Mouse (Mus musculus): ENCODE measurements around the gene Cdh1.
"Not testable (repeated sequence)": the region's sequence is repeated elsewhere in the genome, so short reads cannot be mapped to it uniquely, and the experiment has no call there.

Cdh1 gene

DNA sequence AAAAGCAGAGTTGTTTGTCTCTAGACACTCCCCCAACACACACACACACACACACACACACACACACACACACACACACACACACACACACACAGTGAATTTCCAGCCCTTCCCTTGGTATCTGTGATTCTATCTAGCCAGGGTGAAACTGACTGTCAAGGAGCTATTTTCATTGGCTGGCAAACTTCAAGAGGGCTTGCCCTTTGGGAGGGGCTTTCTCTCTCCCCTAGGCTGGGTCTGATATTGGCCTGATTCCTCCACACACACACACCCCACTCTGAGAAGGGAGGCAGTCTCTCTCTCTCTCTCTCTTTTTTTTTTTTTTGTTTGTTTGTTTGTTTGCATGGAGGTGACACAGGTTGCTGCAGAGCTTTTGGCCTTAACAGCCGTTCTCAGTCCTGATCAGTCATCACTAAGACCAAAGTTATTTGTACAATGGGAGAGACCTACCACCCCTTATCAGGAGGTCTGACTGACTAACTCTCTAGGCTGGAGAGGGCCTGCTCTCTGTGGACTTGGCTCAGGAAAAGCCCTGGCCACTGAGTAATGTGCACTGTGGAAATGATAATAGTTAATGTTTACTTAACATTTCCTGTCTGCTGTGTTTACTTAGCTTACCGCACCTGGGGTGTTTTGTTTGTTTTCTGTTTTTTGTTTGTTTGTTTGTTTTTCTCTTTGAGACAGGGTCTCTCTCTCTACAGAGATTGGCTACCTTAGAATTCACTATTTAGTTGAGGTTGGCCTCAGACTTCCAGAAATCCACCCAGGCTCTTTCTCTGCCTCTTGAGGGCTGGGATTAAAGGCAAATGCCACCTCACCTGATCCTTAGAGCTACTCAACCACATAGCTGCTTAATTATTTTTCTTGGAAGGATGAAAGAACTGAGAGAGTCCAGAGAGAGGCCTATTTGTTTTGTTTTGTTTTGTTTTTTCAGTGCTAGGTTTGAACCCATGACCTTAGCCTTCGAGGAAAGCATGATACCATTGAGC, 14.4 kb upstream of the Cdh1 start:
- in situ Hi-C loops (cut with MboI, MseI), result no loop called here

DNA sequence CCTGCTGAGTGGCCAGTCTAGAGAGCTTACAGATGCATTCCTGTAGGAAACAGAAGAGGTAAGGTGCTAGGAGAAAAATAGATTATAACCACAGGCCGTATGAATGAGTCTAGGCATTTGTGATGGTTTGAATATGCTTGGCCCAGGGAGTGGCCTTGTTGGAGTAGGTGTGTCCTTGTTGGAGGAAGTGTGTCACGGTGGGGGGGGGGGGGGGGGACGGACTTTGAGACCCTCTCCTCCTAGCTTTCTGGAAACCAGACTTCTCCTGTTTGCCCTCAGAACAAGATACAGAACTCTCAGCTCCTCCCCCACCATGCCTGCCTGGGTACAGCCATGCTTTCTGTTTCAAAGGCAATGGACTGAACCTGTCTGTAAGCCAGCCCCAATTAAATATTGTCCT, 10.7 kb upstream of the Cdh1 start:
- in situ Hi-C loops (cut with MboI, MseI), result no loop called here

- in situ Hi-C loops (cut with MboI, MseI), result not testable (repeated sequence)
These were observed 7.5 kb upstream of the Cdh1 start for GRCm38 (mm10) chr8:106595623-106596022.

GRCm38 (mm10) chr8:106597067-106597466, 6.1 kb upstream of the Cdh1 start:
- in situ Hi-C loops (cut with MboI, MseI), result no loop called here

DNA sequence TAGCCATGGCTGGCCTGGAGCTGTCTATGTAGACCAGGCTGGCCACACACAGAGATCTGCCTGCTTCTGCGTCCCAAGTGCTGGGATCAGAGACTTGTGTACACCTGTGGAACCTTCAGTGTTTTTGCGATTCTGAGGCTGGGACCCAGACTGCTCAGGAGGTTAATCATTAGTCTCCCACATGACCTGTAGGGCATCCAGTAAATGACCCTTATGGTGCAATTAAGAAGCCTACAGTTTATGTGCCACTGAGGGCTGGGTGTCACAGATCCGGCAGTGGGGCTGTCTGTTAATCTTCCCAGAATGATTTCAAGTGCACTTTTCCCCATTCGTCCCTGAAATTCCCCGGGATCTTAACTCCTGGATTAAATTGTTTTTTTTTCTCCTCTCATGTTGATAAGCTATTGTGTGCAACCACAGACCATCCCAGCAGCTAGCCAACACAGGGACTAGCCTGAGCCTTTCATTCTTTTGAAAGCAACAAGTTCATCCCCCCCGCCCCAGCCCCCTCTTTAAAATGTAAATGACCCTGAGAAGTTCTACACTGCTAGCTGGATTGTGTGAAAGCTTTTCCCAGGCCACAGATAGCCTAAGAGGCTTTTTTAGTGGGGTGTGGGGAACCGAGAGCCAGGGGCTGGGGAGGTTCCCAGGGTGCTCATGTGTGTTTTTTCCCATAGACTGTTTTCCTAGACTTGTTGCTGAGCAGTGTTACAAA, 3.7 kb upstream of the Cdh1 start:
- in situ Hi-C loops (cut with MboI, MseI), result no loop called here

DNA sequence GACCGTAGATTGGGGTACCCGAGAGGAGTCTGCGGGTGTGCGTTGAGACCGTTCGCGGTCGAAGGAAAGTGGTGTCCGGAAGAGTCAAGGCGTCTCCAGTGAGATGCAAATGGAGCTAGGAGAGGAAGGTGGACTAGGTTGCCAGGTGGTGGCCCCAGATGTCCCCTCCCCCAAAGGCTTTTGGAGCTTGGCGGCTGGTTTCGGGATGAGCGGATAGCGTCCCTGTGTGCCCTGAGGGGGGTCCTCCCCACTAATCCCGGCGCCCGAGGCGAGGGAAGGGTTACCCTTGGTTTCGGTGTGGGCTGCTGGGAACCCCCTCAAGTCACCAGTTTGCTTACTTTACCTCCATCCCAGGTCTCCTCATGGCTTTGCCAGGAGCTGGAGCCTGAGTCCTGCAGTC, 782 bp downstream of the Cdh1 start:
- in situ Hi-C loops (cut with MboI, MseI), result loop anchor here (10.0 kb wide), 1 partner anchor 1289 kb away; no protein-coding TSS in a partner anchor

DNA sequence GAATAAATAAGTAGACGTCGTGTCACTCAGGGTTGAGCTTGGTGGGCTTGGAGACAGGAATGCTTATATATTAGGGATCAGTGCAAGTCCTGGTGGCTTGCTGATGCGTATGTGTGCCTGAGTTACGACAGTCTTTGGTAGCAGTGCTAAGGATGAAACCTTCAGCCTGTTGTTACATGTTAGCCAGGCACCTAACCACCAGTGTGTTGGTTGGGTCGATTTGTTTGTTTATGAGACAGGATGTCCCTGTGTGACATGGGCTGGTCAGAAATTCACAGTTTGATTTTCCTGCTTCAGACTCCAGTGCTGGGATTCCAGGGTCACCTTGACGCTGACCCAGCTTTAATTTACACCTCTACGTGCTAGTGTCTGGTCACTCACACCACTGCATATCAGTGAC, 2.5 kb downstream of the Cdh1 start:
- in situ Hi-C loops (cut with MboI, MseI), result loop anchor here (10.0 kb wide), 1 partner anchor 1291 kb away; no protein-coding TSS in a partner anchor

GRCm38 (mm10) chr8:106606121-106606520, 3.0 kb downstream of the Cdh1 start:
- in situ Hi-C loops (cut with MboI, MseI), result loop anchor here (10.0 kb wide), 1 partner anchor 1291 kb away; no protein-coding TSS in a partner anchor

GRCm38 (mm10) chr8:106606601-106607145, 3.5 kb downstream of the Cdh1 start:
- in situ Hi-C loops (cut with MboI, MseI), result loop anchor here (10.0 kb wide), 1 partner anchor 1292 kb away; no protein-coding TSS in a partner anchor

DNA sequence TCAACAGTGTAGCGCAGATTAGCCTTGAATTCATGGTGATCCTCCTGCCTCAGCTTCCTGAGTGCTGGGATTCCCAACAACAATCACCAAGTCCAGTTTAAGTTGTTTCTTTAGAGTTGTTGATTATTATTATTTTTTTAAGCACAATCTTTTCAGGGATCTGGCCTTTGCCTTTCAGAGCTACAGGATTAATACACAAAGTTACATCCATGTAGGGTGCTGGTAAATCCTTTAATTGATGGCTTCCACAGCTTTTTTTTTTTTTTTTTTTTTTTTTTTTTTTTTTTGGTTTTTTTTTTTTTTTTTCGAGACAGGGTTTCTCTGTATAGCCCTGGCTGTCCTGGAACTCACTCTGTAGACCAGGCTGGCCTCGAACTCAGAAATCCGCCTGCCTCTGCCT, 4.6 kb downstream of the Cdh1 start:
- in situ Hi-C loops (cut with MboI, MseI), result loop anchor here (10.0 kb wide), 1 partner anchor 1293 kb away; no protein-coding TSS in a partner anchor

DNA sequence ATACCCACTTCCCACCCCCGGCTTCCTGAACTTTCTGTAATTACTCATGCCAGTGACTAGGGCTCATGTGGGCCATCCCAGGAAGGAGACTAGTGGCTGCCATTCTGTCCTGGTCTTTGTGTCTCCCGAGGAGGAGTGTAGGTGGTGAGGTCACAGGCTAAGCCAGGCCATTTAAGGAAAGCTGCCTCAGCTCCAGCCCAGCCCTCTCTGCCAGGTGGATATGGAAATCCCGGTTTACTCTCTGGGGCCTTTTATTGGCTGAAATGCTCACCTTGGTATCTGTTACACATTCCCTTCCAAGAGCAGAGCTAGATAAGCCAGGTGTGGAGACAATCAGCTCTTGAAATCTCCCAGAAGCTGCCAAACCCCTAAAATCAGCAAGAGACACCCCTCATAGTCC, 5.3 kb downstream of the Cdh1 start:
- in situ Hi-C loops (cut with MboI, MseI), result loop anchor here (10.0 kb wide), 1 partner anchor 1294 kb away; no protein-coding TSS in a partner anchor

DNA sequence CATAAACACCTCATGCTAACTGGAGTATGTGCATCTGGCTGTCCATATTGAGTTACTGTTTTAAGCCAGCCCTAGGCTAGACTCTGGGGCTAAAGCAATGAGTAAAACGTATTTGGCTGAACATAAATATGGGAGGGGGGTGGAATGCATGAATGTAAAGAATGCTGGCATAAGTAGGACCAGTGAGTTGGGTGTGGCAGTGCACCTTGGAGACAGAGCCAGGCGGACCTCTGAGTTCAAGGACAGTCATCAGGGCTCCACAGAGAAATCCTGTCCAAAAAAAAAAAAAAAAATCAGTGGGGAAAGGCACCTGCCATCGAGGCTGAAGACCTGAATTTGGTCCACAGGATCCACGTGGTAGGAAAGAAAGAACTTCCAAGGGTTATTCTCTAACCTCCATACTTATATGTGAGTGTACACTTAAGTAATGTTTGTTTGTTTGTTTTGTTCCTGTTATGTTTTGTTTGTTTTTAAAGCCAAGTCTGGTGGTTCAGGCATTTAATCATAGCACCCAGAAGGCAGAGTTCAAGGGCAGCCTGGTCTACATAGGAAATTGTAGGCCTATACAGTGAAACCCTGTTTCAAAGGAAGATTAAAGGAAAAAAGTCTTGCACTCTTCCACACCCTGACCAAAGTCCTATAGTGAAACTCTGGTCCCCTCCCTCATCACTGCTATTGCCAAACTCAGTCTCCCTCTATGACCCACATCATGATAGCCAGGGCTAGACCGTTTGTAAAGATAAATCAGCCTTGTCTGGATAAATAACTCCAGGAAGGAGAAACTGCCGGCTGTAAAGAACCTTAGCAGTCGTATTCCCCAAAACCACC, 6.1 kb downstream of the Cdh1 start:
- in situ Hi-C loops (cut with MboI, MseI), result loop anchor here (10.0 kb wide), 1 partner anchor 1294 kb away; no protein-coding TSS in a partner anchor

- in situ Hi-C loops (cut with MboI, MseI), result no loop called here
These were observed 7.9 kb downstream of the Cdh1 start for GRCm38 (mm10) chr8:106610958-106611640.

DNA sequence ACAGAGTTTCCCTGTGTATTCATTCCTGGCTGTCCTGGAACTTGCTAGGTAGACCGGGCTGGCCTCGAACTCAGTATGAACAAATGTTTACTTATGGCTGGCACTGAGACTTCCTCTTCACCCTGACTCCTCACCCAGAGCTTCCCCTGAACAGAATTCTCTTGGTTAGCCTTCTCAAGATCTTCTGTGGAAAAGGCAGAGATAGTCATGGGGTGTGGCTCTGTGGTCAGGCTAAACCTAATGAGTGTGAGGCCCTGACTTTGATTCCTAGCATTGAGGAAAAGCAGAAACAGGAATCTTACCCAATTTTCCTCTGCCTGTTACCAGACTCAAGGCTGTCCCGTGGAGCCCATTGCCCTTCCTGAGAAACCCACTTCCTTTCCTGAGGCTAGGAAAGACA, 8.9 kb downstream of the Cdh1 start:
- in situ Hi-C loops (cut with MboI, MseI), result no loop called here

DNA sequence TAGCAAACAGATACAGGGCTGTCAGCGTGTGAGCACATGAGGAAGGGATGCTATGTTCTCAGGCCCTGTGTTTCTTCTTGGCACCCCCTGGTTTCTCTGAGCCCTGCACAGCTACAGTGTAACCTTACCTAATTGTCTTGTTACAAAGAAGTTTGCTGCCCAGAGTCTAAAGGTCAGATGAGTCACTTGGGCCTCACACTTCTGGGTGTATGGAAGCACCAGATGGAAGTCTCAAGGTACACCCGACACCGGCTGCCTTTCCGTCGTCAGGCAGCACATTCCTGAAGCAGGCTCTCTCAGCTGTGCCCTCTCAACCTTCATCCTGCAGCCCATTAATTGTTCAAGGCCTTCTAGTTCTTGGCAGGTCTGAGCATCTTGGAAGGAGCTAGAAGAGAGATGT, 11.6 kb downstream of the Cdh1 start:
- in situ Hi-C loops (cut with MboI, MseI), result no loop called here

DNA sequence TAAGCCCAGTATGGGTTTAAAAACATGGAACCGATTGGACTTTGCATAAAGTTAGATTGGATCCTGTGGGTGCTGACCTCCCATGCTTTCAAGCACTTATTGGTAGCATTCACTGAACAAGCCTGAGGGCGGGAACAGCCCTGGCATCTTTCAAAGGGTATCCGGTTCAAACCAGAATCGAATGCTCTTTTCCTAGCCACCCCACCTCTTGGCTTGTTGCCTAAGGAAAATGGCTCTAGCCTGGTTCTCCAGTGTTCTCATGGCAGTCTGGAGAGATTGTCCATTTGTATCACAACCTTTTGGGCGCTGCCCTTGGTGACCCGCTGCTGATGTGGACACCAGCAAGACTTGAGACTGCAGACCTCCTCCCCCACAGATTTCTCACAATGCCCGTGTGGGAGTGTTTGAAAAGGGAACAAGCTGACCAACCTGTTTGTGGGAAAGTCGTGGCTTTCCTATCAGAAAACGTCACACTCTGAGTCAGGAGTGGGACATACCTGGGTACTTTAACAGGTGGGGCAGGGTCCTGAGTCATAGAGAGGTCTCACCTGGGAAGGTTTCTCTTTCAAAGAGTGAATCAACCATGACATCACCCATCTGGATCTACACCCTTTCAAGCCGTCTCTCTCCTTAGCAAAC, 12.6 kb downstream of the Cdh1 start:
- in situ Hi-C loops (cut with MboI, MseI), result no loop called here

- in situ Hi-C loops (cut with MboI, MseI), result no loop called here
These were observed 13.5 kb downstream of the Cdh1 start for GRCm38 (mm10) chr8:106616679-106617078.

GRCm38 (mm10) chr8:106617196-106617595, 14.0 kb downstream of the Cdh1 start:
- in situ Hi-C loops (cut with MboI, MseI), result no loop called here

DNA sequence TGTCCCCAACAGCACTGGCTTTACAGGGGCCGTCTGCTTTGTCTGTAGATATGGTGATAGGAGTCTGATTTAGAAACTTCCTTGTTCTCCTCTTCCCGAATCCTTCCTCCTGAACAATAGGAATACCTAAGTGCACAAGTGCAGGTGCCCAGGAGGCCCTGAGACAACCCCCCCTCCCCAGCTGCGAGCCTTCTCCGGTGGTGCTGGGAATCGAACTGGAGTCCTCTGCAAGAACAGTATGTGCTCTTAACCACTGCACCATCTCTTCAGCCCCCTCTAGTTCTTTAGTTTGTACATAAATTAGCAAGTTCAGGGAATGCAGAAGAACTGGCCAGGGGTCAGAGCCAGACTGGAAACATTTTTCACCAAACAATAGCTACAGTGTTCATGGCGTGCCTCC, 14.7 kb downstream of the Cdh1 start:
- in situ Hi-C loops (cut with MboI, MseI), result no loop called here

DNA sequence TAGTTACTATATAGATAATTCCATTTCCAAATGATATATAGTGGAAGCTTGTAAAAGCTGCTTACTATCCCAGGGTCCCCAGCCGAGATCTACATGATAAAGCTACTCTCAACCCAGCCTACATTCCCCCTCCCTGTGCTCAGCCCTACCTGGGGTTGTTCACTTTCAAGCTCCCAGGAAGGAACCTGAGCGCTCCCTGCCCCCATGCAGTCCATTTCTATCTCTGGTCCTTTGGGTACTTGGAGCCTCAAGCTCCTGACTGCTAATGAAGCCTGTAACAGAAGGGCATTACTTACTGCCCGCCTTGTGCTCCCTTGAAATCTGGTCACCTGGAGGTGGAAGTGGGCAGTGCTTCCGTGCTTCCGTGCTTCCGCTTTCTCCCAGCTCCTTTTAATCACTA, 15.2 kb downstream of the Cdh1 start:
- in situ Hi-C loops (cut with MboI, MseI), result no loop called here

Measured in regulatory T cell (primary cell).